Mouse (Mus musculus): ENCODE results near the gene Ablim1. TPM values are rescaled to one million over a fixed set of nuclear protein-coding genes. Genes with fewer than 3 reads are reported as not detected.

The Ablim1 gene
- polyA plus RNA-seq, 1 experiment, result 110 TPM

DNA sequence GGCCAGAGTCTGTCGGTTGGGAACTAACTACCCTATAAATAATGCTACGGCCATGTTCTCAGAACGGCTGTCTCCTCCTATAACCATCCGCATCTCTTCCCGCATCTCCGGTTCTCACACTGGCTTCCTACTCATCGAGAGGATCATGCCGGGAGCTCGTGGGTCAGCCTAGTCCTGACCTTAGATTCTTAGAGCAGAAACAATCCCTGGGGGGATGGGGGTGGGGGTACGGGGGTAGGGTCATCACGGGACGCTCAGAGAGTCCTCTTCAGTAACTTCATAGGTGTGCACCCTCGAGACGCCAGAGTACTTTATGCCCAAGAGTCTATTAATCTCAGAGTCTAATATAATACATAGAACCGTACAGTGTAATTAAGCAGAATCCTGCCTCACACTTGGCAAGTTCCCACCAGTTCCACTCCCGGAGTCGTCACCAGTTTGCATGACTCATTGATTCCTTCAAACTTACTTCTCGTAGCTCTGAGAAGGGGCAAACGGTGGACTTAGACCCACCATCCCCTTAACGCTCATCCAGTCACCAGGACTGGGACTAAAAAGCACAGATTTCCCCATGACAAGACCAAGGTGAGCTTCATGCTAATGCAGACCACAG, 156.9 kb downstream of the Ablim1 start:
- no peak for TF ChIP-seq POLR2A (IDR thresholded peaks at IDR 0.05; ENCODE audit: borderline replicate concordance, insufficient read depth, low read length)
- H3K27ac ChIP-seq (ENCODE audit: insufficient read depth, low read length), result no peak overlapping the region
- no peaks in the 10 kb centered on the region for H3K27me3 ChIP-seq (ENCODE audit: control insufficient read depth, insufficient read depth, low read length)
- H3K4me1 ChIP-seq (ENCODE audit: control insufficient read depth, insufficient read depth, low read length), result peaks cover 41% of the 10 kb centered on the region
- no peak overlapping the region for H3K4me3 ChIP-seq (replicated peaks; ENCODE audit: insufficient read depth, low read depth, low read length)
- 39% methylated on average over 20 of the region's 20 CpGs for WGBS
- peak in 1 of 2 experiments; percentile 55 for DNase-seq

DNA sequence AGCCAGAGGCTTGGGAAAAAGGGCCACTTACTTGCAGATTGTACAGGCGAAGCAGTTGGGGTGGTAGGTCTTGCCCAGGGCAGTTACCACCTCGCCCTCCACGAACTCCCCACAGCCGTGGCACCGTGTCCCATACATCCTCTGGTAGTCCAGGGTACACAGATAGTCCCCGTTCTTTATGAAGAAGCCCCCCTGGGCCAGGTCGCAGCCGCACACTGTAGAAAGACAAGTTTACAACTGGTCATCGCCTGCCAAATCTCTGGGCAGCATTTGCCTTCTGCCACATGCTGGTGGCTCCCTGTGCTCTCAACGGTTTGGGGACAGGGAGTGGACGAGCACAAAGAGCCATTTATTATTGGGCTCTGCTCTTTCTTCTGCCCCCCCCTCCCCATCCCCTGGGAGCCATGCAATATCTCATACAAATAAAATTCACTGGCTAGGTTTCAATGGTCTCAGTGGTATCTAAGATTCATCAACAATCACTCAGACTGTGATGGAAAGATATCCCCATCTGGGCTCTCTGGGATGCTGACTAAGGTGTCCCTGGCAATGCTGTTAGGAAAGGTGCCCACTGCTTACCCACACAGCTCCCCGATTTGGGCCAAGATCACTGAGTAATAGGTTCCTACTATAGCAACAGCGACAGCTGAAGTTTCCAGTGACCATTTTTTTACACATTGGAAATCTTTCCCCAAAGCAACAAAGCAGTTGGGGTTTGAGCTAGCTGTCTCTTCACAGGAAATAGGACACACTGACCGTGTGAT, 159.4 kb downstream of the Ablim1 start:
- 19% methylated on average over 14 of the region's 14 CpGs for WGBS
- DNase-seq, result peak in 1 of 2 experiments; percentile 77
- Histone ChIP-seq H3K27me3 (ENCODE audit: control insufficient read depth, insufficient read depth, low read length) (no peaks in the 10 kb centered on the region), H3K27ac (ENCODE audit: insufficient read depth, low read length) (peak overlapping the region; percentile 33; the same call in 1 of the 2 replicates), H3K4me3 (replicated peaks; ENCODE audit: insufficient read depth, low read depth, low read length) (no peak overlapping the region), H3K4me1 (ENCODE audit: control insufficient read depth, insufficient read depth, low read length) (peaks cover 32% of the 10 kb centered on the region)
- no peak for TF ChIP-seq POLR2A (IDR thresholded peaks at IDR 0.05; ENCODE audit: borderline replicate concordance, insufficient read depth, low read length)
- TF ChIP-seq CTCF (IDR thresholded peaks at IDR 0.05; ENCODE audit: borderline replicate concordance, insufficient read depth, low read depth, low read length), result no peak

DNA sequence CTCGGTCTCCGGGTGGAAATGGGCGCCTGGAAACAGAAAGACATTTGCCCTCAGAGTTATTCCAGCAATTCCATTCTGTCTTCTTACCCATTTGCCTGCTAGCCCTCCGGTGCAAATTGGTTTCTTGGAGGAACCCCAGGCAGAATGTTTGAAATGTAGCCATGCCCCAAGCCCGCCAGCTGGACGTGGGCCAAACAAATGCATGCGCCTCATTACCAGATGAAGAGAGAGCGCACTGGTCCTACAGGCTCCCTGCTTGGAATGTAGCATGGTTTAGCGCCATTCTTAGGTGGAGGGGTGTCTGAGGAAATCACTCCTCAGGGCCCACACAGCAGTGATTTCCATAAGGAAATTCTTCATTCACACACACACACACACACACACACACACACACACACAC, 162.4 kb downstream of the Ablim1 start:
- no peak overlapping the region for H3K4me3 ChIP-seq (replicated peaks; ENCODE audit: insufficient read depth, low read depth, low read length)

DNA sequence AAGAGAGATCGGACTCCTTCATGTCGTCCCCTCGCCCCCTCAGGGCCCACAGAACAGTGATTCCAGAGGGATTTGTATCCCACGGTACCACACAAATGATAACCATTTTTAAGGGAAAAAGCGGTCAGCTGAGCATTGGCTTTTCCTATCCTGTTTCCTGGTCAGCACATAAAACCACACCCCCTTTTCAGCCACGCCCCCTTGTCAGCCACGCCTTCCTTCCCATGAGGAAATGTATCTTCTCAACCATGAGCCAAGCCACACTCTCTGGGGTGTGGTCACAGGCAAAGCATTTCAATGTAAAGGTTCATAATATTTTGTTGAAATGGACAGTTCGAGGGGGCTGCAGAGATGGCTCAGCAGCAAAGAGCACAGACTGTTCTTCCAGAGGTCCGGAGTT, 163.2 kb downstream of the Ablim1 start:
- Histone ChIP-seq H3K27ac (ENCODE audit: insufficient read depth, low read length) (no peak overlapping the region), H3K4me3 (replicated peaks; ENCODE audit: insufficient read depth, low read depth, low read length) (no peak overlapping the region), H3K4me1 (ENCODE audit: control insufficient read depth, insufficient read depth, low read length) (peaks cover 29% of the 10 kb centered on the region), H3K27me3 (ENCODE audit: control insufficient read depth, insufficient read depth, low read length) (no peaks in the 10 kb centered on the region)
- no peak for DNase-seq
- 81% methylated on average over 9 of the region's 9 CpGs for WGBS
- TF ChIP-seq POLR2A (IDR thresholded peaks at IDR 0.05; ENCODE audit: borderline replicate concordance, insufficient read depth, low read length) (no peak), CTCF (IDR thresholded peaks at IDR 0.05; ENCODE audit: borderline replicate concordance, insufficient read depth, low read depth, low read length) (no peak)

More for the DNA sequence above, 162.4 kb downstream of the Ablim1 start:
- WGBS, result 3% methylated on average over 9 of the region's 9 CpGs
- peaks cover 28% of the 10 kb centered on the region for H3K4me1 ChIP-seq (ENCODE audit: control insufficient read depth, insufficient read depth, low read length)
- no peak overlapping the region for H3K27ac ChIP-seq (ENCODE audit: insufficient read depth, low read length)
- no peaks in the 10 kb centered on the region for H3K27me3 ChIP-seq (ENCODE audit: control insufficient read depth, insufficient read depth, low read length)
- TF ChIP-seq CTCF (IDR thresholded peaks at IDR 0.05; ENCODE audit: borderline replicate concordance, insufficient read depth, low read depth, low read length) (no peak), POLR2A (IDR thresholded peaks at IDR 0.05; ENCODE audit: borderline replicate concordance, insufficient read depth, low read length) (no peak)
- DNase-seq, result peak; percentile 95 to 97

DNA sequence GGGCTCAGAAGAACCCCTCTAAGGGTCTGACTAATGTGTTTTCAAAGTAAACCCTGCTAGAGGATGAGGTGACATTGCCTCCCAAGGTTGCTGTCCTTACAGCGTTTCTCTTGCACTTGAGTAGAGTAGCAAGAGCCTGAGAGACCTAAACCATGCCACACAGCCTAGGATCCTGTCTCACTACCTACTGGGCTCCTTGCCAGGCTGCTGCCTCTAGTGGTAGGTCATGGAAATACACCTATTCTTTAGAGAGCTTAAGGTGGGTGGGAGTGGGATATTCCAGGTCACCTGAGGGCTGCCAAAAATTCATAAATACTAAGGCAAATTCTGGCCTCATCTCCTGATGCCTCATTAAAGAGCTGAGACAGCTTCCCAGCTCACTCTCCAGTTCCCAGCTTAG, 164.4 kb downstream of the Ablim1 start:
- WGBS, result 17% methylated on average over 1 of the region's 1 CpGs
- DNase-seq, result peak; percentile 59 to 69
- Histone ChIP-seq H3K27ac (ENCODE audit: insufficient read depth, low read length) (no peak overlapping the region), H3K27me3 (ENCODE audit: control insufficient read depth, insufficient read depth, low read length) (no peaks in the 10 kb centered on the region), H3K4me1 (ENCODE audit: control insufficient read depth, insufficient read depth, low read length) (peaks cover 23% of the 10 kb centered on the region), H3K4me3 (replicated peaks; ENCODE audit: insufficient read depth, low read depth, low read length) (no peak overlapping the region)
- TF ChIP-seq CTCF (IDR thresholded peaks at IDR 0.05; ENCODE audit: borderline replicate concordance, insufficient read depth, low read depth, low read length), result peak; percentile 85
- TF ChIP-seq POLR2A (IDR thresholded peaks at IDR 0.05; ENCODE audit: borderline replicate concordance, insufficient read depth, low read length), result no peak

DNA sequence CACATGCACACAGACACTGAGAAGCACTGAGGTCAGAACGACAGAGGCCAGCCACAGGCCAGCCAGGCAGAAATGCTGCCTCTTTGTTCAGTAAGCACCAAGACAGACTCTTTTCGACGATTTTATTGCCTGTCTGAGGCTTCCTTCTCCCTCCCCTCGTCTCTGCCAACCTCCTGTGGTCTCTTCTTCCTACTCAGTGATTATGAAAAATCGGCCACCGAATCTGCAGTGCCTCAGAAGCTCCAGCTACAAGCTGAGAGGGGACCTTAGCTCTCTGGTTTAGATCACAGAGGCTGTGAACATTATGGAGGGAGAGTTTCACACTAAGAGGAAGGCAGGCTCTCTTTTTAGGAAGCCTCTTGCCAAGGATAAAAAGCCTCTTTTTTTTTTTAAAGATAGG, 167.0 kb downstream of the Ablim1 start:
- Histone ChIP-seq H3K27ac (ENCODE audit: insufficient read depth, low read length) (no peak overlapping the region), H3K4me1 (ENCODE audit: control insufficient read depth, insufficient read depth, low read length) (peaks cover 16% of the 10 kb centered on the region)
- TF ChIP-seq POLR2A (IDR thresholded peaks at IDR 0.05; ENCODE audit: borderline replicate concordance, insufficient read depth, low read length) (no peak), CTCF (IDR thresholded peaks at IDR 0.05; ENCODE audit: borderline replicate concordance, insufficient read depth, low read depth, low read length) (no peak)

DNA sequence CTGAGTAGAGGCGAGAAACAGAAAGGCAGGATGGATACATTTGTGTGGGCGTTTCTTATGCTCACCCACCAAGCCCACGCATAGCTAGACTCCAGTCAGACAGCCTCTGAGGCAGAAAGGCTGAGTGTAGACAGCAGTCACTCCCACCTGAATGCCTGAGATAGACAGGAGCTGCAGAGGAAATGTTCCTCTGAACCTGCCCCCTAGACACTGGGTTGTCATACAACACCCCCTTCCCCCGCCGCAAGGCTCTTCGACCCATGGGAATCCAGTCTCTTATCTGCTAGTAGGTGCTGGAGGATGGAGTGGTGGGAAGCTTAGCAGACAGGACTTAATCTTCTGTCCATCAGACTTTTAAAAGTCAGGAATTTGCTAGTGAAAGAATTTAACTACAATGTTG, 167.8 kb downstream of the Ablim1 start:
- no peak for DNase-seq
- no peak overlapping the region for H3K27ac ChIP-seq (ENCODE audit: insufficient read depth, low read length)
- WGBS, result 83% methylated on average over 6 of the region's 6 CpGs
- H3K4me3 ChIP-seq (replicated peaks; ENCODE audit: insufficient read depth, low read depth, low read length), result no peak overlapping the region
- no peak for TF ChIP-seq CTCF (IDR thresholded peaks at IDR 0.05; ENCODE audit: borderline replicate concordance, insufficient read depth, low read depth, low read length)
- no peak for TF ChIP-seq POLR2A (IDR thresholded peaks at IDR 0.05; ENCODE audit: borderline replicate concordance, insufficient read depth, low read length)
- no peaks in the 10 kb centered on the region for H3K27me3 ChIP-seq (ENCODE audit: control insufficient read depth, insufficient read depth, low read length)
- peaks cover 22% of the 10 kb centered on the region for H3K4me1 ChIP-seq (ENCODE audit: control insufficient read depth, insufficient read depth, low read length)

More for the DNA sequence above, 167.0 kb downstream of the Ablim1 start:
- WGBS, result 1% methylated on average over 6 of the region's 6 CpGs
- no peak overlapping the region for H3K4me3 ChIP-seq (replicated peaks; ENCODE audit: insufficient read depth, low read depth, low read length)
- DNase-seq, result no peak
- H3K27me3 ChIP-seq (ENCODE audit: control insufficient read depth, insufficient read depth, low read length), result no peaks in the 10 kb centered on the region

DNA sequence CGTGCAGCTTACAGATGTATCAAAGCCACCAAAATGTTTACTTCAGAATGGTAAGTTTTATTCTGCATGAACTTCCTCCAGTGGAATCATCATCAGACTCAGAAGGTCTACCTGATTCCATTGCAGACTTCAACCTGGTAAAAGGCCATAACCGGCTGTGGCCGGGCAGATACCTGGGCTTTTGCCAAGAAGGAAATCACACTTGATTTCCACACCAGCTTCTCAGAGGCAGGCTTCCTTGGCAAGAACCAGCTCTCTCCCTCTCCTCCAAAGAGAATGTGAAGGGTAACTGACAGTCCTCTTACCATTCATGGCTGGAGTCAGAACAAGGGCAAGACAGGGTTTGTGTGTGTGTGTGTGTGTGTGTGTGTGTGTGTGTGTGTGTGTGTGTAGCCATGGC, 171.1 kb downstream of the Ablim1 start:
- 35% methylated on average over 3 of the region's 3 CpGs for WGBS
- DNase-seq, result peak; percentile 38 to 62
- no peak overlapping the region for H3K4me3 ChIP-seq (replicated peaks; ENCODE audit: insufficient read depth, low read depth, low read length)
- peaks cover 31% of the 10 kb centered on the region for H3K4me1 ChIP-seq (ENCODE audit: control insufficient read depth, insufficient read depth, low read length)
- TF ChIP-seq POLR2A (IDR thresholded peaks at IDR 0.05; ENCODE audit: borderline replicate concordance, insufficient read depth, low read length) (no peak), CTCF (IDR thresholded peaks at IDR 0.05; ENCODE audit: borderline replicate concordance, insufficient read depth, low read depth, low read length) (no peak)
- H3K27ac ChIP-seq (ENCODE audit: insufficient read depth, low read length), result no peak overlapping the region
- no peaks in the 10 kb centered on the region for H3K27me3 ChIP-seq (ENCODE audit: control insufficient read depth, insufficient read depth, low read length)

Measured in cerebellum, adult 2 months (tissue).